Mouse (Mus musculus) thymus, adult 2 months (tissue): ENCODE data around the gene Atp7b. TPM values are rescaled to one million over a fixed set of nuclear protein-coding genes. Genes with fewer than 3 reads are reported as not detected.

Experiments
- DNase-seq: peaks from one replicate; pipeline ENCODE4 v3.0.0; 2021
- H3K27ac ChIP-seq: fragments of 200-500 bp; 2 replicates; pipeline ENCODE4 v1.5.1; 2012; ENCODE audit warnings: low read length, control low read depth; ENCODE audit not compliant: control insufficient read depth, insufficient read depth
- H3K27me3 ChIP-seq: fragments of 200-500 bp; 2 replicates; pipeline ENCODE4 v1.6.1; 2012; ENCODE audit warnings: mild to moderate bottlenecking, low read length, moderate library complexity, mixed read lengths; ENCODE audit not compliant: control insufficient read depth, insufficient read depth
- H3K36me3 ChIP-seq: fragments of 200-500 bp; 2 replicates; pipeline ENCODE4 v1.6.1; 2012; ENCODE audit warnings: mild to moderate bottlenecking, low read length, moderate library complexity; ENCODE audit not compliant: control insufficient read depth, insufficient read depth
- H3K4me1 ChIP-seq: fragments of 200-500 bp; replicated peaks from 2 replicates; pipeline ENCODE4 v1.6.1; 2012; ENCODE audit warnings: low read length; ENCODE audit not compliant: control insufficient read depth, insufficient read depth
- H3K4me3 ChIP-seq: fragments of 200-500 bp; 2 replicates; pipeline ENCODE4 v1.5.1; 2012; ENCODE audit warnings: mild to moderate bottlenecking, low read length, control low read depth, moderate library complexity; ENCODE audit not compliant: control insufficient read depth, insufficient read depth
- CTCF ChIP-seq: fragments of 200-500 bp; IDR thresholded peaks from 2 replicates; pipeline ENCODE4 v1.5.1; 2012; ENCODE audit warnings: mild to moderate bottlenecking, control low read depth, low read length, moderate library complexity, borderline replicate concordance; ENCODE audit not compliant: control insufficient read depth, poor library complexity, insufficient read depth; ENCODE audit errors: extremely low read depth
- POLR2A ChIP-seq: fragments of 200-500 bp; IDR thresholded peaks from 2 replicates; pipeline ENCODE4 v1.6.1; 2012; ENCODE audit warnings: mild to moderate bottlenecking, low read length, control low read depth, moderate library complexity; ENCODE audit not compliant: control insufficient read depth, poor library complexity, insufficient read depth; ENCODE audit errors: extremely low read depth
- WGBS: fragments of 180-500 bp; shearing (Covaris S2); methylation state at CpG from one replicate; pipeline ENCODE4 v1.1.7; 2018; 5-methylcytosine and 5-hydroxymethylcytosine counted together
- polyA plus RNA-seq: library from polyadenylated mRNA; depleted of rRNA; stranded (reverse); fragments of >200 nt; gene quantifications from 2 replicates; pipeline ENCODE4 v1.2.3, GENCODE M21; 2012

Gene Atp7b
- polyA plus RNA-seq, 1 experiment: 1.8 TPM

DNA sequence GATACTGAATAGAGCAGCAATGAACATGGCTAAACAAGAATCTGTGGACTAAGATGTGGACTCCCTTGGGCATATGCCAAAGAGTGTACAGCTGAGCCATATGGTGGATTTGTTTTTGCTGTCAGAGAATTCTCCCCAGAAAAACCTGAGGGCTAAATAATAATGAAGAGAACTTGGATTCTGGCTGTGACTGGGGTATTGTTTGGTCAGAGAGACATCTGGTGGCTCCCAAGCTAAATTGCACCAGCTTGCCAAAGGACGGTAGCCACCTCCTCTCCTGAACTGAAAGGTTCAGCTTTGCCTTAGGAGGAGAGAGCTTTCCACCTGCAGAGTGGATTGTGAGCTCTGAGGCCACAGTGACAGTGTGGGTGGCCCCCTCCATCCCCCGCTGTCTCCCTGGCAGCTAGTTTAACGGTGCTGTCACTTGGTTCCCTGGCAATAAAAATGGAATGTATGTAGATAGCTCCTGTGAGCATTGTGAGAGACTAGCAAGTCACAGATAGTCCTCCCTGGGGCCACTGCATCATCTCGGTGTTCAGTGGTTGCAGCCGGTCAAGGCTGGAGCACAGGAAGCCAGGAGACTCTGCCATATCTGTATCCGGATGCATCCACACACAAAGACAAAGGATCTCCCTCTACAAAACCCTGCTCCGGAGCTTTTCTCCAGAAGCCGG is 78.3 kb downstream of the Atp7b start:
- Histone ChIP-seq H3K4me3 (no peak overlapping the region), H3K36me3 (no peaks in the 10 kb centered on the region), H3K27ac (no peak overlapping the region), H3K27me3 (no peaks in the 10 kb centered on the region), H3K4me1 (no peaks in the 10 kb centered on the region)
- TF ChIP-seq POLR2A (no peak), CTCF (no peak)
- no peak for DNase-seq
- 69% methylated on average over 8 of the region's 8 CpGs for WGBS

DNA sequence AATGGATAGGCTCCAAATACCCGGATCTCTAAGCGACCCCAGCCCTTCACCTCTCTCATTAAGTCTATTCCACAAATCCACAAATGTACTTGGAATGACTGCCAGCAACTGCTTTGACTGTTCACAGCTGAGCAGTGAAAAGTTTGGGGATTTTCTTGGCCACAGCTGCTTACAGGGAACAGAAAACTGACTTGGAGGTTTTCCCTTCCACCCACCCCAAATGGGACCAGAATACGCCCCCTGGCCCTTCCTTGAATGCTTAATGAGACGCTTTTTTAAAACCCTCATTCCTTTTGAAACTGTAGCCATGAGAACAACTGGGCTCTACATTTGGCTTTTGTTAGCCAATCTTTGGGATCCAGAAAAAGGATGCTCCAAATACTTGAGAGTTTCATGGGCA is 81.9 kb downstream of the Atp7b start:
- no peaks in the 10 kb centered on the region for H3K27me3 ChIP-seq
- no peaks in the 10 kb centered on the region for H3K4me1 ChIP-seq
- WGBS: 78% methylated on average over 4 of the region's 4 CpGs
- no peak for DNase-seq
- TF ChIP-seq CTCF (no peak), POLR2A (no peak)
- H3K4me3 ChIP-seq: no peak overlapping the region
- no peak overlapping the region for H3K27ac ChIP-seq
- no peaks in the 10 kb centered on the region for H3K36me3 ChIP-seq

- no peaks in the 10 kb centered on the region for H3K27me3 ChIP-seq
- TF ChIP-seq CTCF (no peak), POLR2A (no peak)
- no peak for DNase-seq
- no peak within 1 kb of the TSS for H3K4me3 ChIP-seq
- no peaks in the 10 kb centered on the region for H3K4me1 ChIP-seq
- no peaks in the 10 kb centered on the region for H3K36me3 ChIP-seq
- WGBS: 93% methylated on average over 3 of the region's 3 CpGs
- no peak within 1 kb of the TSS for H3K27ac ChIP-seq
These were observed 90.6 kb downstream of the Atp7b start, which contains the start of gene Ccdc70 for GRCm38 (mm10) chr8:21969475-21969874. Gene Ccdc70 (plus strand): TSS chr8:21969775.

- H3K27ac ChIP-seq: no peak overlapping the region
- H3K36me3 ChIP-seq: no peaks in the 10 kb centered on the region
- DNase-seq: no peak
- H3K4me1 ChIP-seq: no peaks in the 10 kb centered on the region
- H3K27me3 ChIP-seq: no peaks in the 10 kb centered on the region
- TF ChIP-seq POLR2A: no peak
- H3K4me3 ChIP-seq: no peak overlapping the region
- WGBS: 91% methylated on average over 1 of the region's 1 CpGs
These were observed 93.5 kb downstream of the Atp7b start for GRCm38 (mm10) chr8:21966646-21967045.

DNA sequence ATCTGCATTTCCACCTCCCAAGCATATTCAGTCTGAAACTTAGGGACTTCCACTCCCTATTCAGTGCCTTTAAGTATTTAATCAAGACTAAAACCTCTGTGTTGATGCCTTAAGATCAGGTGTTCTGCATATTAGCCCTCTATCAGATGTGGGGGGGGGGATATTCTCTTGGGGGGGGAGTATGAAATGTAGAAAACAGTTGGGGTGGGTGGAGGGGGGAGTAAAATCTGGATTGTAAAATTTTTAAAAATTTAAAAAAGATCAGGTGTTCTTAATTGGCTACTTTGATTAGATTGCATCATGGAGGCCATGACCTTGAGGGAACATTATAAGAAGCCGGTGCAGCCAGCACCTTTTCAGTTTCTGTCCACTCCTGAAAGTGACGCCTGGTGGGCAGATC is 101.7 kb downstream of the Atp7b start, which contains the start of gene Fam90a1a:
Fam90a1a (plus strand) TSS at position 301 of the 400 bp plus-strand sequence.
- H3K27me3 ChIP-seq: no peaks in the 10 kb centered on the region
- H3K4me1 ChIP-seq: no peaks in the 10 kb centered on the region
- WGBS: 98% methylated on average over 2 of the region's 2 CpGs
- H3K27ac ChIP-seq: no peak within 1 kb of the TSS
- H3K4me3 ChIP-seq: no peak within 1 kb of the TSS
- no peaks in the 10 kb centered on the region for H3K36me3 ChIP-seq
- TF ChIP-seq CTCF (no peak), POLR2A (no peak)
- no peak for DNase-seq

GRCm38 (mm10) chr8:21956336-21956735 is 103.8 kb downstream of the Atp7b start:
- H3K4me3 ChIP-seq: no peak overlapping the region
- no peaks in the 10 kb centered on the region for H3K27me3 ChIP-seq
- no peaks in the 10 kb centered on the region for H3K4me1 ChIP-seq
- no peak for DNase-seq
- H3K36me3 ChIP-seq: no peaks in the 10 kb centered on the region
- no peak for TF ChIP-seq CTCF
- TF ChIP-seq POLR2A: no peak
- 89% methylated on average over 3 of the region's 3 CpGs for WGBS
- no peak overlapping the region for H3K27ac ChIP-seq

GRCm38 (mm10) chr8:21955321-21955720 is 104.8 kb downstream of the Atp7b start:
- Histone ChIP-seq H3K36me3 (no peaks in the 10 kb centered on the region), H3K4me3 (no peak overlapping the region), H3K4me1 (no peaks in the 10 kb centered on the region), H3K27ac (no peak overlapping the region), H3K27me3 (no peaks in the 10 kb centered on the region)
- peak; percentile 12 for DNase-seq
- no peak for TF ChIP-seq CTCF
- TF ChIP-seq POLR2A: no peak
- WGBS: 9% methylated on average over 9 of the region's 9 CpGs
